Mouse (Mus musculus) cerebral cortex, adult 2 months (tissue): ENCODE results near the gene Zcchc2.

Experiments
- WGBS: fragments of 180-500 bp; shearing (Covaris S2); methylation state at CpG from one replicate; pipeline ENCODE4 v1.1.7; 2018; 5-methylcytosine and 5-hydroxymethylcytosine counted together

The Zcchc2 gene

GRCm38 (mm10) chr1:105988903-105989639 is 1.1 kb upstream of the Zcchc2 start:
- 69% methylated on average over 14 of the region's 14 CpGs for WGBS

- WGBS, result 2% methylated on average over 13 of the region's 13 CpGs
Measured at GRCm38 (mm10) chr1:105989640-105989984, 594 bp upstream of the Zcchc2 start.

GRCm38 (mm10) chr1:105990911-105991761 is 930 bp downstream of the Zcchc2 start:
- 3% methylated on average over 99 of the region's 104 CpGs for WGBS

- WGBS, result 21% methylated on average over 17 of the region's 17 CpGs
Measured at GRCm38 (mm10) chr1:105991931-105992837, 2.0 kb downstream of the Zcchc2 start.

GRCm38 (mm10) chr1:105993196-105993595 is 3.0 kb downstream of the Zcchc2 start:
- WGBS, result 5% methylated on average over 7 of the region's 7 CpGs

- under 1% methylated on average over 37 of the region's 37 CpGs for WGBS
Measured at GRCm38 (mm10) chr1:105993601-105994209, 3.5 kb downstream of the Zcchc2 start.

- 89% methylated on average over 2 of the region's 2 CpGs for WGBS
Measured at GRCm38 (mm10) chr1:105995966-105996365, 5.8 kb downstream of the Zcchc2 start.

GRCm38 (mm10) chr1:105997282-105997681 is 7.1 kb downstream of the Zcchc2 start:
- WGBS, result 39% methylated on average over 3 of the region's 3 CpGs

GRCm38 (mm10) chr1:105999802-106000201 is 9.6 kb downstream of the Zcchc2 start:
- WGBS, result 73% methylated on average over 2 of the region's 2 CpGs

- 64% methylated on average over 1 of the region's 1 CpGs for WGBS
Measured at GRCm38 (mm10) chr1:106007581-106007980, 17.4 kb downstream of the Zcchc2 start.

- WGBS, result 88% methylated on average over 7 of the region's 7 CpGs
Measured at GRCm38 (mm10) chr1:106011097-106011496, 20.9 kb downstream of the Zcchc2 start.

GRCm38 (mm10) chr1:106013759-106014158 is 23.6 kb downstream of the Zcchc2 start:
- WGBS, result 73% methylated on average over 2 of the region's 2 CpGs

GRCm38 (mm10) chr1:106016262-106016661 is 26.1 kb downstream of the Zcchc2 start:
- 83% methylated on average over 6 of the region's 6 CpGs for WGBS

- WGBS, result 70% methylated on average over 6 of the region's 6 CpGs
Measured at GRCm38 (mm10) chr1:106019854-106020253, 29.6 kb downstream of the Zcchc2 start.

- 86% methylated on average over 1 of the region's 1 CpGs for WGBS
Measured at GRCm38 (mm10) chr1:106022998-106023397, 32.8 kb downstream of the Zcchc2 start.

- WGBS, result 97% methylated on average over 2 of the region's 2 CpGs
Measured at GRCm38 (mm10) chr1:106024254-106024653, 34.0 kb downstream of the Zcchc2 start.

- 97% methylated on average over 3 of the region's 3 CpGs for WGBS
Measured at GRCm38 (mm10) chr1:106024778-106025177, 34.6 kb downstream of the Zcchc2 start.

GRCm38 (mm10) chr1:106029769-106030168 is 39.6 kb downstream of the Zcchc2 start:
- 91% methylated on average over 15 of the region's 15 CpGs for whole genome bisulfite sequencing

- 93% methylated on average over 10 of the region's 10 CpGs for WGBS
Measured at GRCm38 (mm10) chr1:106030331-106030730, 40.1 kb downstream of the Zcchc2 start.

- WGBS, result 99% methylated on average over 2 of the region's 2 CpGs
Measured at GRCm38 (mm10) chr1:106030886-106031285, 40.7 kb downstream of the Zcchc2 start.

GRCm38 (mm10) chr1:106031908-106032307 is 41.7 kb downstream of the Zcchc2 start:
- WGBS, result 60% methylated on average over 6 of the region's 6 CpGs
